Mouse (Mus musculus) spleen, adult 2 months (tissue): ENCODE measurements around the gene Kat2b.

Experiments
- CTCF ChIP-seq: fragments of 200-500 bp; IDR thresholded peaks from 2 replicates; pipeline ENCODE4 v1.5.1; 2011; ENCODE audit warnings: mild to moderate bottlenecking, inconsistent platforms; ENCODE audit not compliant: insufficient read depth, insufficient read length, insufficient replicate concordance; ENCODE audit errors: extremely low read depth
- POLR2A ChIP-seq: fragments of 200-500 bp; IDR thresholded peaks from 2 replicates; pipeline ENCODE4 v1.6.1; 2011; ENCODE audit warnings: low read depth, low read length, inconsistent platforms

- TF ChIP-seq POLR2A (no peak), CTCF (no peak)
Observed at GRCm38 (mm10) chr17:53594590-53594989, 27.9 kb downstream of the Kat2b start.
